Comparison of ENCODE assay signal across 26 mouse cellular contexts in the genomic region with DNA sequence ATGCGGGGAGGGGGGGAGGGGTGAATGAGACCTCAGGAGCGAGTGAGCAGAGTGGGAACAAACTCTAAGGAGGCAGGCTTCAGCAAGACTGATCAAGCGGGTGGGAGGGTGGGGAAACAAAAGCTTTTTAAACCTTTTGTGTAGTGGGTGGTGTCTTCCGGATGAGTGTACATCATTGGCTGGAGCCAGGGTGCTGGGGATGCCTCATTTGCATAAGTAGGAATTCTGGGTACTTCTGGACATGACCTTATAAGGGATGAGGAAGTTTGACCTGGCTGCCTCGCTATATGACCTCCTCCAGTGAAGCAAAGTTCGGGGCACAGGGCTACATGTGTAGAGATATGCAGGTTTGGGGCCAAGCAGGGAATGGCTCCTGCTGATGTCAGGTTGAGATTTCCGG. TPM values are rescaled to one million over a fixed set of nuclear protein-coding genes. Genes with fewer than 3 reads are reported as not detected.
"Had no signal": no experiment of that assay in that cellular context is flagged by ENCODE, and none has a peak within 500 bp of the region (broad histone marks: within the 10 kb centered on the region; RNA-seq: fewer than 3 reads in every experiment).

No protein-coding gene starts in this region.

- H3K4me3 ChIP-seq: heart, embryonic 10.5 days; heart, embryonic 12.5 days; hindbrain, embryonic 10.5 days; hindbrain, embryonic 12.5 days; intestine, embryonic 15.5 days; left cerebral cortex, adult 2 months; limb, embryonic 10.5 days; limb, embryonic 12.5 days; liver, embryonic 13.5 days; liver, embryonic 15.5 days had no signal

- ATAC-seq: hindbrain, embryonic 16.5 days; inflammation-experienced regulatory T-cells, adult 6 months; intestine, embryonic 15.5 days; intestine, postnatal 0 days; liver, postnatal 0 days had no signal

- DNase-seq: gastrocnemius, postnatal 25 days; heart, adult 18-20 months; heart, postnatal 10 days; heart, postnatal 4 days; kidney, adult 18-20 months; kidney, adult 8-10 months; kidney, postnatal 10 days; kidney, postnatal 25 days; kidney, postnatal 4 days; liver; liver, embryonic 13.5 days; liver, postnatal 0 days had no signal

- H3K27ac ChIP-seq: heart, embryonic 10.5 days; hindbrain, embryonic 10.5 days; hindbrain, embryonic 12.5 days; hindbrain, embryonic 14.5 days; intestine, embryonic 15.5 days; limb, embryonic 10.5 days; limb, embryonic 12.5 days; liver, embryonic 13.5 days; liver, embryonic 15.5 days had no signal

RNA-seq across cellular contexts. Expression of a gene that starts 23.0 kb away (rescaled TPM):
- total RNA-seq: granulocyte monocyte progenitor cell, adult 5-6 weeks had no signal
- polyA plus RNA-seq: inflammation-experienced regulatory T-cells, adult 6 months had no signal
